In the genomic region with DNA sequence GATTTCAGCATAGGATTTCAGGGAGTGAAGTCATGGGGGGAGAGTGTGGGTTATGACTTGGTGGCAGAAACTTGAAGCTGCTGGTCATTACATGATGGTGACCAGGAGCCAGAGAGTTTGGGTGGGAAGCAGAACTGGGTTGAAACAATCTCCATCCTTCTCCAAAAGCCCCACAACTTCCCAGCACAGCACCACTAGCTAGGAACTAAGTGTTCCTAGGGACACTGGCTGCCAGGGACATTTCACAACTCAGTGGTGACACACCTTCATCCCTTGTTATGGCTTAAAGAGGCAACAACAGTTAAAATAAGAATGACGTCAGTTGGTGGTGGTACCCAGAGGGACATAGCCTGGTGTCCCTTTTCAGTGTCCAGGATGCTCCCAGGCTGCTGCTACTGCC, we compare ENCODE assay signal across 23 mouse cellular contexts. TPM values are rescaled to one million over a fixed set of nuclear protein-coding genes. Genes with fewer than 3 reads are reported as not detected.
"Had no signal": no experiment of that assay in that cellular context is flagged by ENCODE, and none has a peak within 500 bp of the region (broad histone marks: within the 10 kb centered on the region; RNA-seq: fewer than 3 reads in every experiment).

No protein-coding gene starts in this region.

- H3K36me3 ChIP-seq: midbrain, embryonic 10.5 days; midbrain, embryonic 12.5 days; neural tube, embryonic 13.5 days; neural tube, embryonic 15.5 days; stomach, embryonic 15.5 days had no signal

- H3K9me3 ChIP-seq: midbrain, embryonic 10.5 days; midbrain, embryonic 12.5 days; neural tube, embryonic 13.5 days; neural tube, embryonic 15.5 days; stomach, embryonic 15.5 days had no signal

- H3K9ac ChIP-seq: lung, embryonic 14.5 days; midbrain, embryonic 12.5 days; neural tube, embryonic 13.5 days; neural tube, embryonic 15.5 days; stomach, embryonic 15.5 days had no signal

- H3K27me3 ChIP-seq: midbrain, embryonic 12.5 days; neural tube, embryonic 13.5 days; neural tube, embryonic 15.5 days; stomach, embryonic 15.5 days had no signal

- H3K4me1 ChIP-seq: midbrain, embryonic 12.5 days; neural tube, embryonic 13.5 days; neural tube, embryonic 15.5 days; stomach, embryonic 15.5 days had no signal

- H3K4me3 ChIP-seq: midbrain, embryonic 10.5 days; midbrain, embryonic 12.5 days; myocyte; neural tube, embryonic 13.5 days; neural tube, embryonic 15.5 days; stomach, embryonic 15.5 days had no signal

- H3K4me2 ChIP-seq: lung, embryonic 14.5 days; midbrain, embryonic 12.5 days; neural tube, embryonic 13.5 days; neural tube, embryonic 15.5 days; stomach, embryonic 15.5 days had no signal

- H3K27ac ChIP-seq: midbrain, embryonic 10.5 days; midbrain, embryonic 12.5 days; neural tube, embryonic 13.5 days; neural tube, embryonic 15.5 days; stomach, embryonic 15.5 days; stomach, postnatal 0 days had no signal

- ATAC-seq: midbrain, embryonic 16.5 days had no signal

- DNase-seq: lung, adult 18-20 months; lung, embryonic 14.5 days; lung, postnatal 10 days; lung, postnatal 4 days; midbrain, embryonic 14.5 days; retina, postnatal 1 day; right cerebral cortex, adult 18-20 months; right cerebral cortex, postnatal 25 days; right cerebral cortex, postnatal 4 days; thymus, adult 2 months; thymus, postnatal 25 days; thymus, postnatal 4 days had no signal

RNA-seq across cellular contexts. Expression of a gene that starts 13.2 kb away (rescaled TPM):
- total RNA-seq: megakaryocyte-erythroid progenitor cell, adult 5-6 weeks had no signal
- polyA plus RNA-seq: lung, embryonic 14.5 days; lung, embryonic 16.5 days; midbrain, embryonic 10.5 days; myocyte; neural tube, embryonic 11.5 days had no signal
